Mouse (Mus musculus): Measurements from ENCODE around the gene Hnrnpul2. TPM values are rescaled to one million over a fixed set of nuclear protein-coding genes. Genes with fewer than 3 reads are reported as not detected.

Hnrnpul2 gene
- total and polyA plus RNA-seq, 3 experiments = 39.4 to 174 (median 106) TPM

- no peak for TF ChIP-seq E2F4 (IDR thresholded peaks at IDR 0.05; ENCODE audit: borderline replicate concordance, low read depth, low read length)
- no peak for TF ChIP-seq ZNF384 (IDR thresholded peaks at IDR 0.05; ENCODE audit: low read depth, low read length)
- no peak for TF ChIP-seq MYB (IDR thresholded peaks at IDR 0.05; ENCODE audit: low read depth, low read length)
- TF ChIP-seq POLR2AphosphoS5 (IDR thresholded peaks at IDR 0.05; ENCODE audit: borderline replicate concordance, low read depth, low read length) = no peak
- TF ChIP-seq BHLHE40 (IDR thresholded peaks at IDR 0.05; ENCODE audit: borderline replicate concordance, low read depth, low read length) = no peak
- TF ChIP-seq MAZ (IDR thresholded peaks at IDR 0.05; ENCODE audit: low read depth, low read length) = no peak
- no peak for TF ChIP-seq RAD21 (IDR thresholded peaks at IDR 0.05; ENCODE audit: low read depth, low read length)
- TF ChIP-seq KAT2A (conservative IDR thresholded peaks at IDR 0.05; ENCODE audit: low read depth, low read length) = no peak
- TF ChIP-seq TAL1 (IDR thresholded peaks at IDR 0.05; ENCODE audit: low read length) = no peak
- TF ChIP-seq ELF1 (IDR thresholded peaks at IDR 0.05; ENCODE audit: low read depth, low read length) = no peak
- Histone ChIP-seq H3K27ac (ENCODE audit: control insufficient read depth, low read depth, low read length) (no peak overlapping the region), H3K4me1 (ENCODE audit: control insufficient read depth in 1 of 2, insufficient read depth in 2 of 2, low read length in 2 of 2) (peaks cover 3 to 11% of the 10 kb centered on the region in 2 experiments; a peak in 3 of 4 replicates), H3K9me3 (replicated peaks; ENCODE audit: insufficient read depth, low read length) (no peaks in the 10 kb centered on the region), H3K79me2 (ENCODE audit: control insufficient read depth, insufficient read depth, low read length, poor library complexity) (peaks cover 27% of the 10 kb centered on the region), H3K36me3 (ENCODE audit: control insufficient read depth in 1 of 2, insufficient read depth in 2 of 2, low read length in 2 of 2) (peaks cover 16% of the 10 kb centered on the region in 2 experiments; a peak in 3 of 4 replicates), H3K27me3 (ENCODE audit: control insufficient read depth in 1 of 2, insufficient read depth in 2 of 2, low read length in 2 of 2) (no peaks in the 10 kb centered on the region), H3K4me3 (ENCODE audit: control insufficient read depth in 1 of 2, insufficient read depth in 1 of 2, low read depth in 2 of 2, low read length in 2 of 2) (no peak overlapping the region), H3K9ac (ENCODE audit: control insufficient read depth, low read depth, low read length, poor library complexity, severe bottlenecking) (no peak overlapping the region)
- DNase-seq (ENCODE audit: low read depth, low spot score) = no peak
Observed at GRCm38 (mm10) chr19:8815812-8816211, 4.0 kb upstream of the Hnrnpul2 start.

DNA sequence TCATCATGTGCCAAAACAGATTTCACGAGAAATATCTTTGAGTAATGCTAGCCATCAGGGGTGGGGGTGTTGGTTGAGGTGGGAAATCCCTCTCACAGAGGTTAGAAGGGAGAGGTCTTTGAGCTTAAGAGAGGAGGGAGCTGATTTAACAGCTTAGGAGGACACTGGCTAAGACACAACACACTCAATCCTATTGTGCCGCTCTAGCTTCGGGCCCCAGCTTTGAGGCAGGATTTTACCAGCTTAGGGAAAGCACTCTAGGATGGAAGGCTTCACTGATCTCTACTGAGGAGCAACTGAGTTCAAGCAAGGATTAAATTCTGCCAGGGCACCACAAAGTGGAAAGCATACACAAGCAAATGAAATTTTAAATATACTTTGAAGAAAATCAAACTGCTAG is 2.8 kb upstream of the Hnrnpul2 start:
- TF ChIP-seq ZNF384 (IDR thresholded peaks at IDR 0.05; ENCODE audit: low read depth, low read length) (no peak), ETS1 (IDR thresholded peaks at IDR 0.05; ENCODE audit: low read depth, low read length) (no peak)
- H3K9me3 ChIP-seq (replicated peaks; ENCODE audit: insufficient read depth, low read length) = no peaks in the 10 kb centered on the region
- no peak for DNase-seq (ENCODE audit: low read depth, low spot score)
- no peak overlapping the region for H3K27ac ChIP-seq (ENCODE audit: control insufficient read depth, low read depth, low read length)
- H3K9ac ChIP-seq (ENCODE audit: control insufficient read depth, low read depth, low read length, poor library complexity, severe bottlenecking) = peak overlapping the region; percentile 21
- peaks cover 11 to 19% of the 10 kb centered on the region in 2 experiments; a peak in 3 of 4 replicates for H3K36me3 ChIP-seq (ENCODE audit: control insufficient read depth in 1 of 2, insufficient read depth in 2 of 2, low read length in 2 of 2)
- peak overlapping the region in 1 of 2 experiments; percentile 8; a peak in 1 of 4 replicates for H3K4me3 ChIP-seq (ENCODE audit: control insufficient read depth in 1 of 2, insufficient read depth in 1 of 2, low read depth in 2 of 2, low read length in 2 of 2)
- H3K79me2 ChIP-seq (ENCODE audit: control insufficient read depth, insufficient read depth, low read length, poor library complexity) = peaks cover 39% of the 10 kb centered on the region
- no peaks in the 10 kb centered on the region for H3K27me3 ChIP-seq (ENCODE audit: control insufficient read depth in 1 of 2, insufficient read depth in 2 of 2, low read length in 2 of 2)
- H3K4me1 ChIP-seq (ENCODE audit: control insufficient read depth in 1 of 2, insufficient read depth in 2 of 2, low read length in 2 of 2) = peaks cover 3 to 11% of the 10 kb centered on the region in 2 experiments; a peak in 3 of 4 replicates

DNA sequence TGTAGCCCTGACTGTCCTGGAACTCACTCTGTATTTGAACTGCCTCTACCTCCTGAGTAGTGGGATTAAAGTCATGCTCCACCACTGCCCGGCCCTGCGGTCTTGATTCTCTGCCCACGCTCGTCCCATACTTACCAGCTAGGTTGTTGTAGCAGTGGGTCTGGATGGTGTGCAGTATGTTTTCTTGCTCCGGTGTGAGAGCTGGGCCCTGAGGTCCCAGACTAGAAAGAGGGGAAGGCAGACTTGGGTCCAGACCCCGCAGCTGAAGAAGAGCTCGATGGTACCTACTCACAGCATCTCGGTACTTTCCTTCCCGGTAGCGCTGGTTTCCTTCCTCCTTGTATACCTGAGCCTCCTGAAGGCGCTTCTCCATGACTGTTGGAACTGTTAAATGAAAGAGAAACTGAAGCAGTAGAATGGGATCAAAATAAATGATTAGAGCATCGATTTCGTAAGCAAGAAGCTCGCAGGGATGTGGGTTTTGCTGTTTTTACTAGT is 1.5 kb upstream of the Hnrnpul2 start:
- Histone ChIP-seq H3K27me3 (ENCODE audit: control insufficient read depth in 1 of 2, insufficient read depth in 2 of 2, low read length in 2 of 2) (no peaks in the 10 kb centered on the region), H3K4me1 (ENCODE audit: control insufficient read depth in 1 of 2, insufficient read depth in 2 of 2, low read length in 2 of 2) (peaks cover 5 to 11% of the 10 kb centered on the region in 2 experiments; a peak in 3 of 4 replicates), H3K79me2 (ENCODE audit: control insufficient read depth, insufficient read depth, low read length, poor library complexity) (peaks cover 51% of the 10 kb centered on the region), H3K36me3 (ENCODE audit: control insufficient read depth in 1 of 2, insufficient read depth in 2 of 2, low read length in 2 of 2) (peaks cover 7 to 31% of the 10 kb centered on the region in 2 experiments), H3K9me3 (replicated peaks; ENCODE audit: insufficient read depth, low read length) (no peaks in the 10 kb centered on the region), H3K27ac (ENCODE audit: control insufficient read depth, low read depth, low read length) (peak overlapping the region; percentile 98), H3K9ac (ENCODE audit: control insufficient read depth, low read depth, low read length, poor library complexity, severe bottlenecking) (peak overlapping the region; percentile 88), H3K4me3 (ENCODE audit: control insufficient read depth in 1 of 2, insufficient read depth in 1 of 2, low read depth in 2 of 2, low read length in 2 of 2) (peak overlapping the region; percentile 78)
- no peak; the same call in 1 of the 2 replicates for TF ChIP-seq CHD1 (IDR thresholded peaks at IDR 0.05; ENCODE audit: low read depth, low read length)
- TF ChIP-seq ZMIZ1 (IDR thresholded peaks at IDR 0.05; ENCODE audit: low read depth, low read length) = peak; percentile 23; the same call in 1 of the 2 replicates
- DNase-seq (ENCODE audit: low read depth, low spot score) = peak; percentile 54
